Mouse (Mus musculus) MEL (cell line): ENCODE measurements around the gene Tet3. TPM values are rescaled to one million over a fixed set of nuclear protein-coding genes. Genes with fewer than 3 reads are reported as not detected.

Experiments used
- DNase-seq: peaks from one replicate; pipeline ENCODE4 v3.0.0; 2011; ENCODE audit warnings: low read depth, low spot score
- H3K27ac ChIP-seq: 2 replicates; pipeline ENCODE4 v1.5.1; 2012; ENCODE audit warnings: low read depth, mild to moderate bottlenecking, control low read depth, low read length, moderate library complexity; ENCODE audit not compliant: control insufficient read depth
- H3K27me3 ChIP-seq, 2 experiments: fragments of 150-350 bp in 1 of 2; sonication (generic) in 1 of 2; 2 replicates each; pipeline ENCODE4 v1.6.1; 2012; ENCODE audit warnings: low read length in 2 of 2, mild to moderate bottlenecking in 2 of 2, improper control_type of control experiment in 1 of 2, moderate library complexity in 1 of 2; ENCODE audit not compliant: insufficient read depth in 2 of 2, control insufficient read depth in 1 of 2
- H3K36me3 ChIP-seq, 2 experiments: 2 replicates each; pipeline ENCODE4 v1.6.1; 2012 to 2014; ENCODE audit warnings: low read length in 2 of 2, improper control_type of control experiment in 1 of 2, inconsistent platforms in 1 of 2, mild to moderate bottlenecking in 1 of 2; ENCODE audit not compliant: insufficient read depth in 2 of 2, control insufficient read depth in 1 of 2
- H3K4me1 ChIP-seq, 2 experiments: fragments of 150-350 bp in 1 of 2; sonication (generic) in 1 of 2; 2 replicates each; pipeline ENCODE4 v1.6.1; 2012; ENCODE audit warnings: low read length in 2 of 2, improper control_type of control experiment in 1 of 2, mild to moderate bottlenecking in 1 of 2; ENCODE audit not compliant: insufficient read depth in 2 of 2, control insufficient read depth in 1 of 2
- H3K4me3 ChIP-seq, 2 experiments: fragments of 150-350 bp in 1 of 2; sonication (generic) in 1 of 2; 2 replicates each; pipeline ENCODE4 v1.5.1; 2012; ENCODE audit warnings: low read depth in 2 of 2, low read length in 2 of 2, mild to moderate bottlenecking in 2 of 2, moderate library complexity in 2 of 2, control low read depth in 1 of 2, improper control_type of control experiment in 1 of 2; ENCODE audit not compliant: control insufficient read depth in 1 of 2, insufficient read depth in 1 of 2
- H3K79me2 ChIP-seq: 2 replicates; pipeline ENCODE4 v1.6.1; 2012; ENCODE audit warnings: mild to moderate bottlenecking, low read length, moderate library complexity; ENCODE audit not compliant: control insufficient read depth, poor library complexity, insufficient read depth
- H3K9ac ChIP-seq: 2 replicates; pipeline ENCODE4 v1.6.1; 2012; ENCODE audit warnings: low read depth, mild to moderate bottlenecking, control low read depth, low read length, moderate library complexity; ENCODE audit not compliant: control insufficient read depth, poor library complexity, severe bottlenecking
- H3K9me3 ChIP-seq: fragments of 150-350 bp; sonication (generic); replicated peaks from 2 replicates; pipeline ENCODE4 v1.6.1; 2012; ENCODE audit warnings: mild to moderate bottlenecking, low read length, improper control_type of control experiment, moderate library complexity; ENCODE audit not compliant: insufficient read depth
- BHLHE40 ChIP-seq: IDR thresholded peaks from 2 replicates; pipeline ENCODE4 v1.6.1; 2012; ENCODE audit warnings: low read depth, mild to moderate bottlenecking, inconsistent platforms, low read length, improper control_type of control experiment, borderline replicate concordance
- CTCF ChIP-seq, 3 experiments: IDR thresholded peaks in 2 of 3; conservative IDR thresholded peaks in 1 of 3; 2 replicates each; pipeline ENCODE4 v1.5.1; 2011 to 2012; ENCODE audit warnings: low read length in 3 of 3, low read depth in 2 of 3, mild to moderate bottlenecking in 2 of 3, improper control_type of control experiment in 1 of 3, inconsistent platforms in 1 of 3, mixed read lengths in 1 of 3, moderate library complexity in 1 of 3; ENCODE audit not compliant: control insufficient read depth in 1 of 3, insufficient read depth in 1 of 3, poor library complexity in 1 of 3, severe bottlenecking in 1 of 3
- E2F4 ChIP-seq: IDR thresholded peaks from 2 replicates; pipeline ENCODE4 v1.6.1; 2011; ENCODE audit warnings: low read depth, low read length, improper control_type of control experiment, borderline replicate concordance
- EP300 ChIP-seq, 2 experiments: IDR thresholded peaks; 2 replicates each; pipeline ENCODE4 v1.6.1; 2011; ENCODE audit warnings: improper control_type of control experiment in 2 of 2, low read length in 2 of 2, low read depth in 1 of 2, mild to moderate bottlenecking in 1 of 2
- GABPA ChIP-seq: IDR thresholded peaks from 2 replicates; pipeline ENCODE4 v1.6.1; 2012; ENCODE audit warnings: low read depth, mild to moderate bottlenecking, inconsistent platforms, low read length, improper control_type of control experiment, moderate library complexity
- HCFC1 ChIP-seq: IDR thresholded peaks from 2 replicates; pipeline ENCODE4 v1.6.1; 2012; ENCODE audit warnings: low read depth, mild to moderate bottlenecking, inconsistent platforms, low read length, improper control_type of control experiment, moderate library complexity
- JUND ChIP-seq: IDR thresholded peaks from 2 replicates; pipeline ENCODE4 v1.6.1; 2011; ENCODE audit warnings: low read depth, mild to moderate bottlenecking, improper control_type of control experiment, low read length
- KAT2A ChIP-seq: conservative IDR thresholded peaks from 2 replicates; pipeline ENCODE4 v1.6.1; 2012; ENCODE audit warnings: low read depth, low read length, improper control_type of control experiment, inconsistent platforms
- MAZ ChIP-seq: IDR thresholded peaks from 2 replicates; pipeline ENCODE4 v1.6.1; 2012; ENCODE audit warnings: low read depth, mild to moderate bottlenecking, inconsistent platforms, low read length, improper control_type of control experiment
- NRF1 ChIP-seq: IDR thresholded peaks from 2 replicates; pipeline ENCODE4 v1.6.1; 2014; ENCODE audit warnings: low read depth, mild to moderate bottlenecking, inconsistent platforms, low read length, improper control_type of control experiment, moderate library complexity; ENCODE audit not compliant: poor library complexity, insufficient read depth, severe bottlenecking
- POLR2A ChIP-seq, 2 experiments: IDR thresholded peaks; 2 replicates each; pipeline ENCODE4 v1.6.1; 2011 to 2012; ENCODE audit warnings: low read length in 2 of 2, mild to moderate bottlenecking in 2 of 2, control low read depth in 1 of 2, improper control_type of control experiment in 1 of 2, low read depth in 1 of 2, moderate library complexity in 1 of 2; ENCODE audit not compliant: control insufficient read depth in 1 of 2, insufficient read depth in 1 of 2, poor library complexity in 1 of 2
- POLR2AphosphoS2 ChIP-seq: IDR thresholded peaks from 2 replicates; pipeline ENCODE4 v1.6.1; 2011; ENCODE audit warnings: low read length, improper control_type of control experiment
- POLR2AphosphoS5 ChIP-seq: IDR thresholded peaks from 2 replicates; pipeline ENCODE4 v1.6.1; 2012; ENCODE audit warnings: low read depth, borderline replicate concordance, mild to moderate bottlenecking, inconsistent platforms, low read length, moderate library complexity, mixed read lengths
- RCOR1 ChIP-seq: IDR thresholded peaks from 2 replicates; pipeline ENCODE4 v1.6.1; 2012; ENCODE audit warnings: low read depth, mild to moderate bottlenecking, inconsistent platforms, low read length, improper control_type of control experiment
- SMC3 ChIP-seq: IDR thresholded peaks from 2 replicates; pipeline ENCODE4 v1.6.1; 2011; ENCODE audit warnings: low read depth, low read length, improper control_type of control experiment
- TAL1 ChIP-seq: IDR thresholded peaks from 2 replicates; pipeline ENCODE4 v1.6.1; 2012; ENCODE audit warnings: mild to moderate bottlenecking, inconsistent platforms, low read length, moderate library complexity, mixed read lengths
- UBTF ChIP-seq: IDR thresholded peaks from 2 replicates; pipeline ENCODE4 v1.6.1; 2012; ENCODE audit warnings: low read depth, mild to moderate bottlenecking, inconsistent platforms, low read length, improper control_type of control experiment, moderate library complexity, borderline replicate concordance; ENCODE audit not compliant: insufficient read depth
- USF1 ChIP-seq: IDR thresholded peaks from 2 replicates; pipeline ENCODE4 v1.6.1; 2014; ENCODE audit warnings: low read depth, mild to moderate bottlenecking, inconsistent platforms, low read length, improper control_type of control experiment, moderate library complexity
- USF2 ChIP-seq, 2 experiments: IDR thresholded peaks; 2 replicates each; pipeline ENCODE4 v1.6.1; 2011 to 2012; ENCODE audit warnings: improper control_type of control experiment in 2 of 2, low read length in 2 of 2, borderline replicate concordance in 1 of 2, inconsistent platforms in 1 of 2, low read depth in 1 of 2, mild to moderate bottlenecking in 1 of 2; ENCODE audit not compliant: insufficient read depth in 1 of 2
- ZKSCAN1 ChIP-seq: IDR thresholded peaks from 2 replicates; pipeline ENCODE4 v1.6.1; 2012; ENCODE audit warnings: low read depth, mild to moderate bottlenecking, inconsistent platforms, low read length, improper control_type of control experiment, moderate library complexity
- ZNF384 ChIP-seq: IDR thresholded peaks from 2 replicates; pipeline ENCODE4 v1.6.1; 2012; ENCODE audit warnings: low read depth, mild to moderate bottlenecking, inconsistent platforms, low read length, improper control_type of control experiment
- polyA plus RNA-seq, 2 experiments: library from polyadenylated mRNA; stranded (reverse) in 1 of 2; unstranded in 1 of 2; fragments of >175 nt in 1 of 2; fragments of >200 nt in 1 of 2; gene quantifications; 2 replicates each; pipeline versions ENCODE4 v1.2.1 to v1.2.4; 2012; ENCODE audit warnings: low replicate concordance in 2 of 2, low read depth in 1 of 2; ENCODE audit not compliant: insufficient read length in 2 of 2, insufficient read depth in 1 of 2, missing spikeins in 1 of 2
- total RNA-seq: library from RNA; depleted of rRNA; stranded (reverse); fragments of 300-350 nt; gene quantifications from 2 replicates; pipeline ENCODE4 v1.2.3, GENCODE M21; 2012

The Tet3 gene
- total and polyA plus RNA-seq, 3 experiments: 11.6 to 35.3 (median 22.9) TPM

GRCm38 (mm10) chr6:83413686-83414085 is 45.2 kb downstream of the Tet3 start:
- H3K4me1 ChIP-seq: no peaks in the 10 kb centered on the region

DNA sequence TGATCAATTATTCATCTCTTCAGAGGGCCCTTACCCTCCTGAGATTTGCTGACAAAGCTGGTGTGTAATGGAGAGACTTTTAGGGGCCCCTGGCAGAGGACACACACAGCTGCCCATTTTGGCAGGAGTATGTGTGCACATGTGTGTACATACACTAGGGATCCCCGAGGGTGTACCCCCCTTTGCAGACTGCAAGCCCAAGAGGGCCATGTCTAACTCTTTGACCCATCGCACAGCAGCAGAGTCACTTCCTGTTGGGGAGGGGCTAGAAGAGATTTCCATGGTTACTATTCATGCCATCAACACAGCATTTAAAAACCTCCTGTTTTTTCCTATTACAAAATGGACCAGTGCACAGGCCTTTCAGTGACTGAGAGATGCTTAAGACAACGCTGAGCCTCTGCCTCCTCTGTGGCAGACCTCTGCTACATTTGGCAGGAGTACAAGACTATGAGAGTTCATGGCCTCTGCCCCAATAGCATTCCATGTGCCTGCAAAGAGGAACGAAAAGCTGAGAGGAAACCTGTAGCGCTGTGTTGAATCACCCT is 46.0 kb downstream of the Tet3 start:
- Histone ChIP-seq H3K27me3 (no peaks in the 10 kb centered on the region), H3K36me3 (peaks cover 3 to 7% of the 10 kb centered on the region in 2 experiments), H3K4me3 (no peak overlapping the region), H3K27ac (no peak overlapping the region), H3K4me1 (no peaks in the 10 kb centered on the region), H3K9me3 (no peaks in the 10 kb centered on the region), H3K9ac (no peak overlapping the region), H3K79me2 (peaks cover 8% of the 10 kb centered on the region)
- no peak for DNase-seq
- TF ChIP-seq POLR2A (IDR thresholded peaks at IDR 0.05; ENCODE audit: control insufficient read depth in 1 of 2, insufficient read depth in 1 of 2, low read depth in 1 of 2, low read length in 2 of 2, poor library complexity in 1 of 2): 0 out of 4 replicates have a peak, but pooled peaks of 1 of the 2 experiments have one; percentile 21
- no peak for TF ChIP-seq KAT2A
- TF ChIP-seq, all 39 proteins: peak for 1

More at GRCm38 (mm10) chr6:83413686-83414085, 45.2 kb downstream of the Tet3 start:
- peaks cover 8% of the 10 kb centered on the region for H3K79me2 ChIP-seq
- no peak for TF ChIP-seq HCFC1
- TF ChIP-seq JUND: no peak
- TF ChIP-seq ZNF384: no peak
- TF ChIP-seq TAL1: no peak
- no peak for TF ChIP-seq USF1
- no peak for TF ChIP-seq BHLHE40
- no peak for TF ChIP-seq POLR2AphosphoS2
- TF ChIP-seq MAZ: no peak
- no peak for TF ChIP-seq EP300 (IDR thresholded peaks at IDR 0.05; ENCODE audit: low read depth in 1 of 2, low read length in 2 of 2)
- TF ChIP-seq SMC3: no peak
- TF ChIP-seq NRF1: no peak
- no peak overlapping the region for H3K9ac ChIP-seq
- no peak overlapping the region for H3K4me3 ChIP-seq
- no peaks in the 10 kb centered on the region for H3K27me3 ChIP-seq
- DNase-seq: no peak
- H3K9me3 ChIP-seq: no peaks in the 10 kb centered on the region
- no peak overlapping the region for H3K27ac ChIP-seq
- H3K36me3 ChIP-seq: peaks cover 3 to 4% of the 10 kb centered on the region in 2 experiments

GRCm38 (mm10) chr6:83412362-83412853 is 46.5 kb downstream of the Tet3 start:
- no peaks in the 10 kb centered on the region for H3K4me1 ChIP-seq
- no peaks in the 10 kb centered on the region for H3K9me3 ChIP-seq
- no peak overlapping the region for H3K27ac ChIP-seq
- H3K79me2 ChIP-seq: peaks cover 6% of the 10 kb centered on the region
- H3K9ac ChIP-seq: no peak overlapping the region
- H3K36me3 ChIP-seq: peaks cover 3 to 7% of the 10 kb centered on the region in 2 experiments
- H3K27me3 ChIP-seq: no peaks in the 10 kb centered on the region
- DNase-seq: no peak
- no peak overlapping the region for H3K4me3 ChIP-seq
- TF ChIP-seq POLR2AphosphoS5 (no peak), UBTF (no peak), RCOR1 (no peak), GABPA (no peak), USF2 (IDR thresholded peaks at IDR 0.05; ENCODE audit: borderline replicate concordance in 1 of 2, insufficient read depth in 1 of 2, low read depth in 1 of 2, low read length in 2 of 2) (no peak), POLR2A (IDR thresholded peaks at IDR 0.05; ENCODE audit: control insufficient read depth in 1 of 2, insufficient read depth in 1 of 2, low read depth in 1 of 2, low read length in 2 of 2, poor library complexity in 1 of 2) (no peak), CTCF (IDR thresholded peaks at IDR 0.05 in 2 of 3, conservative IDR thresholded peaks at IDR 0.05 in 1 of 3; ENCODE audit: control insufficient read depth in 1 of 3, insufficient read depth in 1 of 3, low read depth in 2 of 3, low read length in 3 of 3, poor library complexity in 1 of 3, severe bottlenecking in 1 of 3) (no peak), ZKSCAN1 (no peak), E2F4 (no peak)
